Mouse (Mus musculus): Measurements from ENCODE around the gene Ppp1r13b. TPM values are rescaled to one million over a fixed set of nuclear protein-coding genes. Genes with fewer than 3 reads are reported as not detected.

The Ppp1r13b gene
- 12.6 and 14.3 TPM in 2 replicates for polyA plus RNA-seq (2015; fragmentation: Nextera tagmentation; extraction: Ambion mirVana)

GRCm38 (mm10) chr12:111907970-111908681 lies at the start of gene Ppp1r13b:
Gene Ppp1r13b, minus strand, starts transcription at chr12:111908110.

GRCm38 (mm10) chr12:111813766-111814617 lies 93.9 kb downstream of the Ppp1r13b start, which contains the start of the genes Xrcc3 and Zfyve21:
Gene Xrcc3, minus strand, starts transcription at chr12:111813873.
Gene Zfyve21, plus strand, starts transcription at chr12:111814170.

Other genes with a start within 250 kb of the Ppp1r13b start
- gene Ckb, start 235.8 kb downstream of the Ppp1r13b start, polyA plus RNA-seq (2015; fragmentation: Nextera tagmentation; extraction: Ambion mirVana): 62.9 and 122 TPM in 2 replicates
- 3.3 and 6.5 TPM in 2 replicates for gene Trmt61a, start 230.0 kb downstream of the Ppp1r13b start, polyA plus RNA-seq (2015; fragmentation: Nextera tagmentation; extraction: Ambion mirVana)
- gene Bag5, start 194.9 kb downstream of the Ppp1r13b start, polyA plus RNA-seq (2015; fragmentation: Nextera tagmentation; extraction: Ambion mirVana): 41.5 and 52.5 TPM in 2 replicates
- 70.4 and 97.4 TPM in 2 replicates for gene Apopt1, start 194.8 kb downstream of the Ppp1r13b start, polyA plus RNA-seq (2015; fragmentation: Nextera tagmentation; extraction: Ambion mirVana)
- 82.3 and 185 TPM in 2 replicates for gene Klc1, start 149.3 kb downstream of the Ppp1r13b start, polyA plus RNA-seq (2015; fragmentation: Nextera tagmentation; extraction: Ambion mirVana)
- gene Xrcc3, start 94.2 kb downstream of the Ppp1r13b start, polyA plus RNA-seq (2015; fragmentation: Nextera tagmentation; extraction: Ambion mirVana): 7.6 and 7.8 TPM in 2 replicates
- 143 and 186 TPM in 2 replicates for gene Zfyve21, start 93.9 kb downstream of the Ppp1r13b start, polyA plus RNA-seq (2015; fragmentation: Nextera tagmentation; extraction: Ambion mirVana)
- gene Atp5mpl, start 58.9 kb upstream of the Ppp1r13b start, polyA plus RNA-seq (2015; fragmentation: Nextera tagmentation; extraction: Ambion mirVana): 1,068 and 1,771 TPM in 2 replicates
- 0.11 TPM in 1 of 2 replicates, not detected in the other for gene Tdrd9, start 63.4 kb upstream of the Ppp1r13b start, polyA plus RNA-seq (2015; fragmentation: Nextera tagmentation; extraction: Ambion mirVana)
- gene Rd3l, start 73.2 kb upstream of the Ppp1r13b start, polyA plus RNA-seq (2015; fragmentation: Nextera tagmentation; extraction: Ambion mirVana): not detected in 2 replicates
- gene Aspg, start 198.6 kb upstream of the Ppp1r13b start, polyA plus RNA-seq (2015; fragmentation: Nextera tagmentation; extraction: Ambion mirVana): 1.2 and 1.9 TPM in 2 replicates
- 4.8 and 5.7 TPM in 2 replicates for gene Kif26a, start 238.1 kb upstream of the Ppp1r13b start, polyA plus RNA-seq (2015; fragmentation: Nextera tagmentation; extraction: Ambion mirVana)